18 mouse cellular contexts compared by ENCODE assay signal in genomic region chr11:20550196-20550595, GRCm38 (mm10). TPM values are rescaled to one million over a fixed set of nuclear protein-coding genes. Genes with fewer than 3 reads are reported as not detected.
DNase-seq lines count a peak whose midpoint lies in the region; ATAC-seq and TF ChIP-seq lines count a peak whose summit lies in the region.
"Had no signal": no experiment of that assay in that cellular context is flagged by ENCODE, and none has a peak within 500 bp of the region (broad histone marks: within the 10 kb centered on the region; RNA-seq: fewer than 3 reads in every experiment).

No protein-coding gene starts in this region.

- no peak for TF ChIP-seq EP300 in liver, postnatal 0 days (IDR thresholded peaks at IDR 0.05; ENCODE audit: low read depth)

- H3K9me3 ChIP-seq in liver, postnatal 0 days (ENCODE audit: low read length), result no peaks in the 10 kb centered on the region
- H3K9me3 ChIP-seq in liver, embryonic 11.5 days (ENCODE audit: control insufficient read depth, low read length), result no peaks in the 10 kb centered on the region
- H3K9me3 ChIP-seq: embryonic facial prominence, embryonic 10.5 days; heart, embryonic 10.5 days; hindbrain, embryonic 12.5 days had no signal

- peak overlapping the region; percentile 18; the same call in 1 of the 2 replicates for H3K4me3 ChIP-seq in kidney, adult 2 months (ENCODE audit: insufficient read depth, low read depth, low read length)
- H3K4me3 ChIP-seq in liver, postnatal 0 days (ENCODE audit: low read depth, low read length), result peak overlapping the region; percentile 23; the same call in 1 of the 2 replicates
- H3K4me3 ChIP-seq in liver, embryonic 11.5 days (ENCODE audit: low read depth, low read length), result no peak overlapping the region
- H3K4me3 ChIP-seq: embryonic facial prominence, embryonic 10.5 days; heart, embryonic 10.5 days; hindbrain, embryonic 12.5 days had no signal

- TF ChIP-seq POLR2A in kidney, adult 2 months (IDR thresholded peaks at IDR 0.05; ENCODE audit: low read depth, low read length), result no peak

- H3K9ac ChIP-seq in liver, postnatal 0 days (replicated peaks), result no peak overlapping the region
- H3K9ac ChIP-seq in liver, embryonic 11.5 days (ENCODE audit: low read depth, low read length), result no peak overlapping the region
- H3K9ac ChIP-seq: hindbrain, embryonic 12.5 days had no signal

- TF ChIP-seq CTCF in kidney, adult 2 months (conservative IDR thresholded peaks at IDR 0.05; ENCODE audit: insufficient read depth, insufficient read length, low read depth, low read length), result no peak
- no peak for TF ChIP-seq CTCF in liver, postnatal 0 days (IDR thresholded peaks at IDR 0.05; ENCODE audit: low read depth)

- H3K4me2 ChIP-seq in liver, postnatal 0 days (ENCODE audit: low read depth, low read length), result peak overlapping the region; percentile 33
- H3K4me2 ChIP-seq in liver, embryonic 11.5 days, result no peak overlapping the region
- H3K4me2 ChIP-seq: hindbrain, embryonic 12.5 days had no signal

- no peaks in the 10 kb centered on the region for H3K27me3 ChIP-seq in kidney, adult 2 months (replicated peaks; ENCODE audit: control insufficient read depth, insufficient read depth, low read length)
- no peaks in the 10 kb centered on the region for H3K27me3 ChIP-seq in liver, postnatal 0 days (ENCODE audit: insufficient read depth, low read length)
- no peaks in the 10 kb centered on the region for H3K27me3 ChIP-seq in liver, embryonic 11.5 days (replicated peaks; ENCODE audit: control insufficient read depth, insufficient read depth, low read length)
- H3K27me3 ChIP-seq: hindbrain, embryonic 12.5 days had no signal

- no peaks in the 10 kb centered on the region for H3K36me3 ChIP-seq in kidney, adult 2 months (ENCODE audit: control insufficient read depth, insufficient read depth, low read length)
- H3K36me3 ChIP-seq in liver, postnatal 0 days (replicated peaks; ENCODE audit: insufficient read depth, low read length), result no peaks in the 10 kb centered on the region
- H3K36me3 ChIP-seq in liver, embryonic 11.5 days (ENCODE audit: control insufficient read depth, insufficient read depth, low read length), result no peaks in the 10 kb centered on the region
- H3K36me3 ChIP-seq: embryonic facial prominence, embryonic 10.5 days; heart, embryonic 10.5 days; hindbrain, embryonic 12.5 days had no signal

- peak overlapping the region; percentile 18; the same call in 1 of the 2 replicates for H3K27ac ChIP-seq in kidney, adult 2 months (ENCODE audit: insufficient read depth, low read depth, low read length)
- no peak overlapping the region for H3K27ac ChIP-seq in liver, postnatal 0 days (ENCODE audit: low read depth)
- no peak overlapping the region for H3K27ac ChIP-seq in liver, embryonic 11.5 days (ENCODE audit: low read depth, low read length)
- H3K27ac ChIP-seq: embryonic facial prominence, embryonic 10.5 days; heart, embryonic 10.5 days; hindbrain, embryonic 12.5 days had no signal

- no peak for ATAC-seq in liver, postnatal 0 days
- ATAC-seq in liver, embryonic 11.5 days (replicated peaks; ENCODE audit: low FRiP score), result no peak
- ATAC-seq: forebrain, embryonic 14.5 days had no signal

- peaks cover 4% of the 10 kb centered on the region; the same call in 1 of the 2 replicates for H3K4me1 ChIP-seq in kidney, adult 2 months (ENCODE audit: control insufficient read depth, insufficient read depth, low read length)
- H3K4me1 ChIP-seq in liver, postnatal 0 days (ENCODE audit: insufficient read depth), result peaks cover 8% of the 10 kb centered on the region; the same call in 1 of the 2 replicates
- peaks cover under 1% of the 10 kb centered on the region; the same call in 1 of the 2 replicates for H3K4me1 ChIP-seq in liver, embryonic 11.5 days (replicated peaks; ENCODE audit: control insufficient read depth, insufficient read depth, low read length)

- WGBS in kidney, adult 2 months, result 34% methylated on average over 7 of the region's 7 CpGs
- 61% methylated on average over 7 of the region's 7 CpGs for whole genome bisulfite sequencing in liver, postnatal 0 days (ENCODE audit: insufficient replicate concordance)
- WGBS in liver, embryonic 11.5 days, result 76% methylated on average over 7 of the region's 7 CpGs

- peak; percentile 45 for DNase-seq in kidney, adult 2 months
- DNase-seq in kidney, postnatal 10 days, result no peak
- DNase-seq in liver, postnatal 0 days, result no peak
- no peak for DNase-seq in liver, embryonic 11.5 days (ENCODE audit: low spot score)
- peak; percentile 23 for DNase-seq in kidney, postnatal 14 days
- DNase-seq in ovary, postnatal 10 days (ENCODE audit: low spot score), result no peak
- DNase-seq: adrenal gland, adult 2 months; adrenal gland, postnatal 25 days; cerebellum, adult 2 months; cerebellum, postnatal 10 days; gastrocnemius, postnatal 36 days; heart, adult 18-20 months; heart, postnatal 10 days; heart, postnatal 4 days had no signal

RNA-seq across cellular contexts. Expression of gene Sertad2, which starts 7.1 kb away (rescaled TPM):
- 24.9 and 33.6 TPM in 2 replicates for polyA plus RNA-seq in kidney, adult 2 months (2012; rRNA removed)
- polyA plus RNA-seq in liver, postnatal 0 days (2015; fragmentation: Nextera tagmentation; extraction: Ambion mirVana), result 24.0 and 28.2 TPM in 2 replicates
- polyA plus RNA-seq in liver, embryonic 11.5 days (2014; fragmentation: Nextera tagmentation; extraction: Ambion mirVana), result 16.2 and 21.4 TPM in 2 replicates

Comparison
In these comparisons a context has a peak if more than half of its experiments do, and no peak if none do; other contexts are left out.
1. DNase-seq: peak in kidney, adult 2 months (single experiment) and kidney, postnatal 14 days (single experiment); none in kidney, postnatal 10 days (single experiment), liver, postnatal 0 days (single experiment), liver, embryonic 11.5 days (single experiment) and ovary, postnatal 10 days (single experiment).